Mouse (Mus musculus) lung, postnatal 0 days (tissue): ENCODE data around the gene Adgre5. TPM values are rescaled to one million over a fixed set of nuclear protein-coding genes. Genes with fewer than 3 reads are reported as not detected.

Experiments
- ATAC-seq: fragments of 200-750 bp; cut with Nextera tagmentation; 2 replicates; pipeline ENCODE4 v1.8.0; 2017; ENCODE audit warnings: moderate library complexity
- DNase-seq: peaks from one replicate; pipeline ENCODE4 v3.0.0-alpha.2; 2016; ENCODE audit warnings: low spot score
- H3K27ac ChIP-seq: fragments of 300-500 bp; sonication (generic); 2 replicates; pipeline ENCODE4 v1.5.1; 2014; ENCODE audit warnings: antibody characterized with exemption, mild to moderate bottlenecking, low read length, mixed read lengths
- H3K27me3 ChIP-seq: fragments of 300-500 bp; sonication (generic); replicated peaks from 2 replicates; pipeline ENCODE4 v1.6.1; 2014; ENCODE audit warnings: low read length, mixed read lengths; ENCODE audit not compliant: insufficient read depth
- H3K36me3 ChIP-seq: fragments of 300-500 bp; sonication (generic); 2 replicates; pipeline ENCODE4 v1.6.1; 2014; ENCODE audit warnings: low read length, mixed read lengths; ENCODE audit not compliant: insufficient read depth
- H3K4me1 ChIP-seq: fragments of 300-500 bp; sonication (generic); 2 replicates; pipeline ENCODE4 v1.6.1; 2014; ENCODE audit warnings: antibody characterized with exemption, low read depth, low read length, mixed read lengths; ENCODE audit not compliant: insufficient read depth
- H3K4me2 ChIP-seq: fragments of 300-500 bp; sonication (generic); replicated peaks from 2 replicates; pipeline ENCODE4 v1.6.1; 2014; ENCODE audit warnings: low read depth, mild to moderate bottlenecking, low read length, moderate library complexity, mixed read lengths
- H3K4me3 ChIP-seq: fragments of 300-500 bp; sonication (generic); 2 replicates; pipeline ENCODE4 v1.5.1; 2014; ENCODE audit warnings: low read depth, low read length
- H3K9ac ChIP-seq: fragments of 300-500 bp; sonication (generic); replicated peaks from 2 replicates; pipeline ENCODE4 v1.6.1; 2014; ENCODE audit warnings: low read depth, mild to moderate bottlenecking
- H3K9me3 ChIP-seq: fragments of 300-500 bp; sonication (generic); 2 replicates; pipeline ENCODE4 v1.6.1; 2016; ENCODE audit warnings: low read length, mixed read lengths
- CTCF ChIP-seq: IDR thresholded peaks from 2 replicates; pipeline ENCODE4 v1.5.1; 2016; ENCODE audit warnings: antibody characterized with exemption, mild to moderate bottlenecking
- EP300 ChIP-seq: IDR thresholded peaks from 2 replicates; pipeline ENCODE4 v1.6.1; 2016; ENCODE audit warnings: antibody characterized with exemption, mild to moderate bottlenecking, control low read depth
- WGBS: fragments of 180-500 bp; shearing (Covaris S2); extraction: QIAGEN DNeasy Blood & Tissue Kit; methylation state at CpG from one replicate; pipeline ENCODE4 v1.1.7; 2014; 5-methylcytosine and 5-hydroxymethylcytosine counted together
- polyA plus RNA-seq: library from polyadenylated mRNA; unstranded; fragments of >200 nt; fragmentation: Nextera tagmentation; extraction: Ambion mirVana; gene quantifications from 2 replicates; pipeline ENCODE4 v1.2.1, GENCODE M21; 2015

The Adgre5 gene
- polyA plus RNA-seq, 1 experiment from 2014 or later: 145 TPM

- DNase-seq (no peak), ATAC-seq (no peak)
- Histone ChIP-seq H3K4me3 (no peak overlapping the region), H3K9me3 (no peaks in the 10 kb centered on the region), H3K27me3 (no peaks in the 10 kb centered on the region), H3K4me1 (peaks cover 28% of the 10 kb centered on the region; the same call in 1 of the 2 replicates), H3K4me2 (no peak overlapping the region), H3K36me3 (peaks cover 23% of the 10 kb centered on the region; the same call in 1 of the 2 replicates), H3K9ac (no peak overlapping the region), H3K27ac (peak overlapping the region; percentile 28; the same call in 1 of the 2 replicates)
- 77% methylated on average over 11 of the region's 11 CpGs for WGBS
- no peak for TF ChIP-seq EP300
- no peak for TF ChIP-seq CTCF
These were observed 46.6 kb downstream of the Adgre5 start for GRCm38 (mm10) chr8:83694369-83695160.

GRCm38 (mm10) chr8:83693609-83694236 is 47.4 kb downstream of the Adgre5 start:
- TF ChIP-seq CTCF: no peak
- H3K4me3 ChIP-seq: no peak overlapping the region
- H3K4me1 ChIP-seq: peaks cover 26% of the 10 kb centered on the region; the same call in 1 of the 2 replicates
- ATAC-seq (no peak), DNase-seq (peak; percentile 44)
- H3K4me2 ChIP-seq: 0 out of 2 replicates have a peak overlapping the region, but pooled peaks have one; percentile 3
- WGBS: 63% methylated on average over 10 of the region's 10 CpGs
- no peaks in the 10 kb centered on the region for H3K9me3 ChIP-seq
- 0 out of 2 replicates have a peak overlapping the region, but pooled peaks have one; percentile 28 for H3K27ac ChIP-seq
- H3K27me3 ChIP-seq: no peaks in the 10 kb centered on the region
- H3K9ac ChIP-seq: no peak overlapping the region
- peaks cover 23% of the 10 kb centered on the region; the same call in 1 of the 2 replicates for H3K36me3 ChIP-seq

DNA sequence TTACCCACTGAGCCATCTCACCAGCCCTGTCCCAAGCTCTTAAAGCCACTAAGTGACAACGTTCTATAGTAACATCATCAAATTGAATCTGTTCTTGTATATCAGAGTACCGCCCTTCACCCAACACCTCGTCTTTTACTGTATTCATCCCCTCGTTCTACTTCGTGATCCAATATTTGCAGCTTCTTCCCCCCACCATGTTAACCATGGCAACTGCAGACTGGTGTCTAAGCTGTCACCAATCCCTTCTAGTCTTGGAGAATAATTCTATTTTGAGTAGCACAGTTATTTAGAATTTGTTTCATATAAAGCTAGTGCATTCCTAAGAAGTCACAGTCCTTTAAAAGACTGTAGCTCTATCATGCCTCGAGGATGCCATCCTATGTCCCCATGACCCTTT is 51.9 kb downstream of the Adgre5 start:
- no peak for ATAC-seq
- Histone ChIP-seq H3K27me3 (no peaks in the 10 kb centered on the region), H3K36me3 (peaks cover 41% of the 10 kb centered on the region; the same call in 1 of the 2 replicates), H3K4me3 (no peak overlapping the region), H3K9ac (no peak overlapping the region), H3K9me3 (no peaks in the 10 kb centered on the region), H3K27ac (no peak overlapping the region), H3K4me1 (0 out of 2 replicates have a peak, but pooled peaks cover 4% of the 10 kb centered on the region), H3K4me2 (no peak overlapping the region)
- no peak for DNase-seq
- WGBS: 85% methylated on average over 6 of the region's 6 CpGs
- no peak for TF ChIP-seq EP300
- TF ChIP-seq CTCF: no peak

DNA sequence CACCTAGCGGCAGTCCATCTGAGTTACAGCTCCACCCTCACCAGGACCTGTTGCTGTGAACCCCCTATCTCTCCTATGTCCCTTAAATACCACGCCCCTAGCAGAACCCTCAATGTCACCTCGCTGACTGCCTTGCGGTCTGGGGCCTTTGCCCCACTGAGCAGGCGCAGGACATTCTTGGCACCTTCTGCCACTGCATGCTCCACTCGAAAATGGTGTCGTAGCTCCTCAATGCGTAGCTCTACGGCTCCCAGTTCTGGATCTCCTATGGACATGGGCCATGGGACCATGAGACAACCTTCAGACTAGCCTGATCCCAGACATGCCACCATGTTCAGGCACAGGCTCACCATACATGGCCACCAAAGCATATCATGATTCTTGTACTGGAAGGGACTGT is 56.6 kb downstream of the Adgre5 start:
- H3K9ac ChIP-seq: no peak overlapping the region
- H3K27me3 ChIP-seq: no peaks in the 10 kb centered on the region
- H3K4me1 ChIP-seq: no peaks in the 10 kb centered on the region; the same call in 1 of the 2 replicates
- DNase-seq: no peak
- no peak for ATAC-seq
- peaks cover 39% of the 10 kb centered on the region for H3K36me3 ChIP-seq
- H3K4me3 ChIP-seq: no peak overlapping the region
- no peak overlapping the region for H3K27ac ChIP-seq
- H3K9me3 ChIP-seq: no peaks in the 10 kb centered on the region
- no peak for TF ChIP-seq EP300
- no peak for TF ChIP-seq CTCF
- H3K4me2 ChIP-seq: no peak overlapping the region
- WGBS: 93% methylated on average over 9 of the region's 9 CpGs

DNA sequence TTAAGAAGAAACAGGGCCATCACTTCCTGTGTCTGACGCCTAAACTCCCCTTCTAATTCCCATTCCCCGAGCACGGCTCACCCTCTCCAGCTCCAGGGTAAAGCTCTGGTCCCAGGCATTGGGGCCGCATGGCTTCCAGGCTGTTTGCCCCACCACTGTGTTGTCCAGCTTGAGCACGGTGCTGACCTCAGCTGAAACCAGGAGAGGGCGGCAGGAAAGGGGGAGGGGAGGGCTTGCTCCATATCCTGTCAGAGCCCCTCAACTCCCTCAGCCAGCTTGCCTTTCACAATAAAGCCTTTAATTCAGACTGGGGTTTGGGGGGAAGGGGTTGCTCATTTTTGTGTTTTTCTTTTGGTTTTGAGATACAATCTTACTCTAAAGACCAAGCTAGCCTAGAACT is 60.0 kb downstream of the Adgre5 start:
- TF ChIP-seq CTCF: peak; percentile 44
- TF ChIP-seq EP300: no peak
- Histone ChIP-seq H3K9me3 (no peaks in the 10 kb centered on the region), H3K27me3 (no peaks in the 10 kb centered on the region), H3K9ac (peak overlapping the region; percentile 16; the same call in 1 of the 2 replicates), H3K4me1 (no peaks in the 10 kb centered on the region; the same call in 1 of the 2 replicates), H3K36me3 (peaks cover 54% of the 10 kb centered on the region), H3K4me2 (no peak overlapping the region), H3K27ac (peak overlapping the region; percentile 55), H3K4me3 (no peak overlapping the region)
- ATAC-seq: peak; percentile 78
- WGBS: 29% methylated on average over 6 of the region's 6 CpGs
- peak; percentile 64 for DNase-seq

- TF ChIP-seq EP300 (no peak), CTCF (no peak)
- Histone ChIP-seq H3K27me3 (no peaks in the 10 kb centered on the region), H3K9me3 (no peaks in the 10 kb centered on the region), H3K36me3 (peaks cover 49% of the 10 kb centered on the region), H3K4me3 (no peak overlapping the region), H3K27ac (peak overlapping the region; percentile 55), H3K9ac (no peak overlapping the region), H3K4me2 (no peak overlapping the region), H3K4me1 (no peaks in the 10 kb centered on the region; the same call in 1 of the 2 replicates)
- WGBS: 67% methylated on average over 5 of the region's 5 CpGs
- ATAC-seq (peak; percentile 35), DNase-seq (peak; percentile 49)
These were observed 60.5 kb downstream of the Adgre5 start for GRCm38 (mm10) chr8:83680603-83681002.
